Mouse (Mus musculus): ENCODE measurements around the gene Frmd4a. TPM values are rescaled to one million over a fixed set of nuclear protein-coding genes. Genes with fewer than 3 reads are reported as not detected.
"Not testable (repeated sequence)": the region's sequence is repeated elsewhere in the genome, so short reads cannot be mapped to it uniquely, and the experiment has no call there.

The Frmd4a gene
- total and polyA plus RNA-seq, 3 experiments: 32.6 to 55.7 (median 43.6) TPM

- Histone ChIP-seq H3K9me3 (replicated peaks) (no peaks in the 10 kb centered on the region), H3K4me1 (ENCODE audit: insufficient read depth, low read depth, low read length) (no peaks in the 10 kb centered on the region), H3K27me3 (ENCODE audit: insufficient read depth, low read length) (no peaks in the 10 kb centered on the region), H3K36me3 (replicated peaks) (peaks cover 84% of the 10 kb centered on the region), H3K4me3 (ENCODE audit: low read depth, low read length) (no peak overlapping the region)
- ATAC-seq (ENCODE audit: extremely low read depth, insufficient number of reproducible peaks, low FRiP score, poor library complexity, severe bottlenecking) (no peak), DNase-seq (ENCODE audit: low spot score) (no peak)
- TF ChIP-seq TAL1 (conservative IDR thresholded peaks at IDR 0.05; ENCODE audit: low read depth, low read length) (no peak), GATA1 (IDR thresholded peaks at IDR 0.05; ENCODE audit: borderline replicate concordance, low read length) (no peak), CTCF (IDR thresholded peaks at IDR 0.05; ENCODE audit: low read depth, low read length) (no peak), POLR2AphosphoS5 (IDR thresholded peaks at IDR 0.05; ENCODE audit: insufficient replicate concordance, low read depth, low read length) (no peak), GATA2 (IDR thresholded peaks at IDR 0.05; ENCODE audit: borderline replicate concordance, low read depth, low read length) (no peak)
These were observed 593.8 kb downstream of the Frmd4a start for GRCm38 (mm10) chr2:4611295-4611694.

- Histone ChIP-seq H3K9me3 (replicated peaks) (no peaks in the 10 kb centered on the region), H3K4me1 (ENCODE audit: insufficient read depth, low read depth, low read length) (peaks cover 3% of the 10 kb centered on the region; the same call in 1 of the 2 replicates), H3K4me3 (ENCODE audit: low read depth, low read length) (no peak overlapping the region), H3K36me3 (replicated peaks) (peaks cover 80% of the 10 kb centered on the region), H3K27me3 (ENCODE audit: insufficient read depth, low read length) (no peaks in the 10 kb centered on the region)
- ATAC-seq (ENCODE audit: extremely low read depth, insufficient number of reproducible peaks, low FRiP score, poor library complexity, severe bottlenecking): no peak
- TF ChIP-seq GATA1 (IDR thresholded peaks at IDR 0.05; ENCODE audit: borderline replicate concordance, low read length) (no peak), GATA2 (IDR thresholded peaks at IDR 0.05; ENCODE audit: borderline replicate concordance, low read depth, low read length) (no peak), CTCF (IDR thresholded peaks at IDR 0.05; ENCODE audit: low read depth, low read length) (no peak), POLR2AphosphoS5 (IDR thresholded peaks at IDR 0.05; ENCODE audit: insufficient replicate concordance, low read depth, low read length) (no peak), TAL1 (conservative IDR thresholded peaks at IDR 0.05; ENCODE audit: low read depth, low read length) (no peak)
- DNase-seq (ENCODE audit: low spot score): no peak
These were observed 594.2 kb downstream of the Frmd4a start for GRCm38 (mm10) chr2:4611704-4612103.

- not testable (repeated sequence) for H3K4me3 ChIP-seq (ENCODE audit: low read depth, low read length); H3K9me3 ChIP-seq (replicated peaks); H3K27me3 ChIP-seq (ENCODE audit: insufficient read depth, low read length); ATAC-seq (ENCODE audit: extremely low read depth, insufficient number of reproducible peaks, low FRiP score, poor library complexity, severe bottlenecking); DNase-seq (ENCODE audit: low spot score); H3K4me1 ChIP-seq (ENCODE audit: insufficient read depth, low read depth, low read length)
- peaks cover 53% of the 10 kb centered on the region for H3K36me3 ChIP-seq (replicated peaks)
These were observed 596.9 kb downstream of the Frmd4a start for GRCm38 (mm10) chr2:4614276-4614929.

GRCm38 (mm10) chr2:4615014-4615546 is 597.6 kb downstream of the Frmd4a start:
- H3K27me3 ChIP-seq (ENCODE audit: insufficient read depth, low read length): no peaks in the 10 kb centered on the region
- ATAC-seq (ENCODE audit: extremely low read depth, insufficient number of reproducible peaks, low FRiP score, poor library complexity, severe bottlenecking) (no peak), DNase-seq (ENCODE audit: low spot score) (no peak)
- H3K9me3 ChIP-seq (replicated peaks): no peaks in the 10 kb centered on the region
- no peak overlapping the region for H3K4me3 ChIP-seq (ENCODE audit: low read depth, low read length)
- TF ChIP-seq POLR2AphosphoS5 (IDR thresholded peaks at IDR 0.05; ENCODE audit: insufficient replicate concordance, low read depth, low read length) (no peak), GATA2 (IDR thresholded peaks at IDR 0.05; ENCODE audit: borderline replicate concordance, low read depth, low read length) (no peak), GATA1 (IDR thresholded peaks at IDR 0.05; ENCODE audit: borderline replicate concordance, low read length) (no peak), CTCF (IDR thresholded peaks at IDR 0.05; ENCODE audit: low read depth, low read length) (no peak)
- peaks cover 3% of the 10 kb centered on the region; the same call in 1 of the 2 replicates for H3K4me1 ChIP-seq (ENCODE audit: insufficient read depth, low read depth, low read length)
- peaks cover 47% of the 10 kb centered on the region for H3K36me3 ChIP-seq (replicated peaks)

GRCm38 (mm10) chr2:4616995-4617394 is 599.5 kb downstream of the Frmd4a start:
- Histone ChIP-seq H3K9me3 (replicated peaks) (no peaks in the 10 kb centered on the region), H3K4me3 (ENCODE audit: low read depth, low read length) (no peak overlapping the region), H3K4me1 (ENCODE audit: insufficient read depth, low read depth, low read length) (peaks cover 3% of the 10 kb centered on the region; the same call in 1 of the 2 replicates), H3K36me3 (replicated peaks) (peaks cover 39% of the 10 kb centered on the region), H3K27me3 (ENCODE audit: insufficient read depth, low read length) (no peaks in the 10 kb centered on the region)
- no peak for DNase-seq (ENCODE audit: low spot score)
- TF ChIP-seq TAL1 (conservative IDR thresholded peaks at IDR 0.05; ENCODE audit: low read depth, low read length): no peak
- no peak for TF ChIP-seq POLR2AphosphoS5 (IDR thresholded peaks at IDR 0.05; ENCODE audit: insufficient replicate concordance, low read depth, low read length)
- TF ChIP-seq CTCF (IDR thresholded peaks at IDR 0.05; ENCODE audit: low read depth, low read length): no peak
- no peak for TF ChIP-seq GATA1 (IDR thresholded peaks at IDR 0.05; ENCODE audit: borderline replicate concordance, low read length)
- TF ChIP-seq GATA2 (IDR thresholded peaks at IDR 0.05; ENCODE audit: borderline replicate concordance, low read depth, low read length): no peak
- no peak for ATAC-seq (ENCODE audit: extremely low read depth, insufficient number of reproducible peaks, low FRiP score, poor library complexity, severe bottlenecking)

GRCm38 (mm10) chr2:4619126-4619525 is 601.6 kb downstream of the Frmd4a start:
- H3K9me3 ChIP-seq (replicated peaks); ATAC-seq (ENCODE audit: extremely low read depth, insufficient number of reproducible peaks, low FRiP score, poor library complexity, severe bottlenecking); H3K4me1 ChIP-seq (ENCODE audit: insufficient read depth, low read depth, low read length); DNase-seq (ENCODE audit: low spot score); H3K27me3 ChIP-seq (ENCODE audit: insufficient read depth, low read length); H3K4me3 ChIP-seq (ENCODE audit: low read depth, low read length): not testable (repeated sequence)
- H3K36me3 ChIP-seq (replicated peaks): peaks cover 39% of the 10 kb centered on the region

Data from G1E (cell line).